Mouse (Mus musculus) heart, embryonic 12.5 days (tissue): ENCODE measurements around the gene Icam2. TPM values are rescaled to one million over a fixed set of nuclear protein-coding genes. Genes with fewer than 3 reads are reported as not detected.

ENCODE experiments used
- polyA plus RNA-seq: library from polyadenylated mRNA; unstranded; fragments of >200 nt; fragmentation: Nextera tagmentation; extraction: Ambion mirVana; gene quantifications from 2 replicates; pipeline ENCODE4 v1.2.1, GENCODE M21; 2016

The Icam2 gene
- polyA plus RNA-seq, 1 experiment from 2014 or later: 59.7 TPM

Other genes with a start within 250 kb of the Icam2 start
- gene Gm10840, start 227.2 kb downstream of the Icam2 start, polyA plus RNA-seq: not detected in 2 replicates
- gene Limd2, start 227.2 kb downstream of the Icam2 start, polyA plus RNA-seq: 125 and 135 TPM in 2 replicates
- gene Strada, start 185.9 kb downstream of the Icam2 start, polyA plus RNA-seq: 22.4 and 22.6 TPM in 2 replicates
- 90.3 and 93.1 TPM in 2 replicates for gene Ccdc47, start 171.7 kb downstream of the Icam2 start, polyA plus RNA-seq
- 59.1 and 60.7 TPM in 2 replicates for gene Ddx42, start 171.1 kb downstream of the Icam2 start, polyA plus RNA-seq
- gene Ftsj3, start 132.0 kb downstream of the Icam2 start, polyA plus RNA-seq: 45.3 and 45.9 TPM in 2 replicates
- gene Psmc5, start 131.9 kb downstream of the Icam2 start, polyA plus RNA-seq: 247 and 253 TPM in 2 replicates
- 24.6 and 25.3 TPM in 2 replicates for gene Smarcd2, start 115.1 kb downstream of the Icam2 start, polyA plus RNA-seq
- 0.05 and 0.06 TPM in 2 replicates for gene Tcam1, start 111.4 kb downstream of the Icam2 start, polyA plus RNA-seq
- not detected in 2 replicates for gene Gh, start 86.2 kb downstream of the Icam2 start, polyA plus RNA-seq
- 0.83 and 0.95 TPM in 2 replicates for gene Cd79b, start 73.3 kb downstream of the Icam2 start, polyA plus RNA-seq
- 0.08 and 0.13 TPM in 2 replicates for gene Scn4a, start 34.8 kb downstream of the Icam2 start, polyA plus RNA-seq
- 0.28 TPM in 1 of 2 replicates, not detected in the other for gene Prr29, start 22.6 kb downstream of the Icam2 start, polyA plus RNA-seq
- 5.7 and 6.9 TPM in 2 replicates for gene Ern1, start 99.8 kb upstream of the Icam2 start, polyA plus RNA-seq
- gene Tex2, start 225.3 kb upstream of the Icam2 start, polyA plus RNA-seq: 19.8 and 20.2 TPM in 2 replicates